Mouse (Mus musculus): ENCODE data around the gene Kif18b.

DNA sequence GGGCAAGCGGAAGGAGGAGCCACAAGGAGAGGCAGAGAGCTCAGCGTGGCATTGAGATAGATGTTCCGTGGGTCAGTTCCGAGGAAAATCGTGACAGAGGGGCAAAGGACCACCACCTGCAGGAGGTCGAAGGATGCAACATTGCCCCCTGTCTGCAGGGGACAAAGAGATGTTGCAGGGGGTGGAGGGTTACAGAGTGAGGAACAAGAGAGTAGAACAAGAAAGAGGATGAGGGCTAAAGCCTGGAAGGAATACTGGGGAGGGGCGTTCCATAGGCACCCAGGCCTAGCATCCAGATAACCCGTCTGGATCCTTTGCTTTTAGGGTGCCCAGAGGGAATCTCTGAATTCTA, 22.0 kb upstream of the Kif18b start:
- no peak for TF ChIP-seq CTCF (IDR thresholded peaks at IDR 0.05; ENCODE audit: control insufficient read depth, insufficient read depth, insufficient read length)
- TF ChIP-seq MAX (IDR thresholded peaks at IDR 0.05) = no peak
- TF ChIP-seq MYOD1 (IDR thresholded peaks at IDR 0.05; ENCODE audit: control insufficient read depth, insufficient read length, low read depth) = no peak
- TF ChIP-seq CEBPB (IDR thresholded peaks at IDR 0.05; ENCODE audit: low read depth) = no peak

Measured in C2C12 (cell line).